Mouse (Mus musculus) frontal cortex, adult 2 months (tissue): ENCODE results near the gene Unk. TPM values are rescaled to one million over a fixed set of nuclear protein-coding genes. Genes with fewer than 3 reads are reported as not detected.
"Not testable (repeated sequence)": the region's sequence is repeated elsewhere in the genome, so short reads cannot be mapped to it uniquely, and the experiment has no call there.

Experiments
- DNase-seq, 2 experiments: peaks; one replicate each; pipeline ENCODE4 v3.0.0; 2022; ENCODE audit warnings: low spot score in 1 of 2; ENCODE audit errors: extremely low spot score in 1 of 2
- polyA plus RNA-seq: library from polyadenylated mRNA; depleted of rRNA; stranded (reverse); fragments of >200 nt; gene quantifications from 2 replicates; pipeline ENCODE4 v1.2.3, GENCODE M21; 2012

Unk gene
- polyA plus RNA-seq, 1 experiment = 38.1 TPM

- no peak for DNase-seq
These were observed 20.5 kb upstream of the Unk start for GRCm38 (mm10) chr11:116009661-116010060.

- DNase-seq = no peak
These were observed 20.0 kb upstream of the Unk start for GRCm38 (mm10) chr11:116010146-116010545.

- DNase-seq = no peak
These were observed 19.2 kb upstream of the Unk start for GRCm38 (mm10) chr11:116010948-116011347.

- DNase-seq = no peak
These were observed 18.4 kb upstream of the Unk start for GRCm38 (mm10) chr11:116011529-116012261.

DNA sequence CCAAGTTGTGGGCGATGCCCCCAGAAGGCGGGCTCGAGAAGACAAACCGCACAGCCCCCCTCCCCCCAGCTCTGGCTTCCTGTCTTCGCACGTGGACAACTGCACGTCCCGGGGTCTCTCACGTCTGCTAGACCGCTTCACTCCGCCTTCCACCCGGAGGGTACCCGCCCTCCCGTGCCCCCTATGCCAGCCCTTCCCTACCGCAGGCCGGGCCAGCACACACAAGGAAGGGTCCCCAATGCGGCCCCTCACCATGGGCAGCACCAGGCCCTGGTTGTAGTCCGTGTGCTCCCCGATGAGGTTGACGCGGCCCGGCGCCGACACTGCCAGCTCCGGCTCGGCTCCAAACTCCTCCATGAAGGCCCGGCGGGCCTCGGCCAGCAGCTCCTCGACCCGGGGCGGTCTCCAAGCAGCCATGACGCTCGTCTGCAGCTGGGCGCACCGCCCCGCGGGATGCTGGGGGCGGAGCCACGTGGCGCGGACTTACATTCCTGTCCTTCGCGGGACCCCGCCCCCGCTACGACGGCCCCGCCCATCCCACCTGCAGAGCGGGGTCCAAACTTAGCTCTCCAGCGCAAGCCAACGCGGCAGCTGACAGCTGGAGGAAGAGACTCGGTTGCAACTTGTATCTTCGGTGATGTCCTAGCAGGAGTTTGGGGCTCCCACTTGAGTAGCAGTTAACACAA, 17.7 kb upstream of the Unk start, which contains the start of gene Galk1:
Gene Galk1, minus strand, starts transcription at position 458 of the 686 bp plus-strand sequence.
- DNase-seq = peak; percentile 70 to 83

- DNase-seq = no peak
These were observed 15.3 kb upstream of the Unk start for GRCm38 (mm10) chr11:116014821-116015220.

DNA sequence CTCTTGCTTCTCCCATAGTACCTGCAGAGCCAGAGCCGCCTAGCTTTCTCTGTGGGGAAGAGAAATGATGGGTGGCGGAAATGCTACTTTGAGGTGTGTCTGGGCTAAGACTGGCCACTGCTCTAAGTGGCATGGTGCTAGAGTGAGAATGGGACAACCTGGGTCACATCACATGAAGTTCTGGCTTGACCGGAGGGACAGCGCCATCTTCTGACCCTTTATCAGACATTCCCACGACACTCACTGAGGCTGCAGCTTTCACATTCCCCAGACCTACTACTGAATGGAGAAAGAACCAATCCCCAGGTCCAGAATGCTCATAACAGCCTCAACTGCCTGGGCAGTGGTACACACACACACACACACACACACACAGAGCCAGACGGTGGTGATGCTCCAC, 12.0 kb upstream of the Unk start:
- no peak for DNase-seq

DNA sequence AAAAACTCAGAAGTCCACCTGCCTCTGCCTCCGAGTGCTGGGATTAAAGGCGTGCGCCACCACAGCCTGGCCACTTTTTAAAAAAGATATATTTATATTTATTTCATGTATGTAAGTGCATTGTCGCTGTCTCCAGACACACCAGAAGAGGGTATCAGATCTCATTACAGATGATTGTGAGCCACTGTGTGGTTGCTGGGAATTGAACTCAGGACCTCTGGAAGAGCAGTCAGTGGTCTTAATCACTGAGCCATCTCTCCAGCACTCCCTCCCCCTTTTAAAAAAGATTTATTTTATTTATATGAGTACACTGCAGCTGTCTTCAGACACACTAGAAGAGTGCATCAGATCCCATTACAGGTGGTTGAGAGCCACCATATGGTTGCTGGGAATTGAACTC, 11.3 kb upstream of the Unk start:
- DNase-seq = not testable (repeated sequence)

DNA sequence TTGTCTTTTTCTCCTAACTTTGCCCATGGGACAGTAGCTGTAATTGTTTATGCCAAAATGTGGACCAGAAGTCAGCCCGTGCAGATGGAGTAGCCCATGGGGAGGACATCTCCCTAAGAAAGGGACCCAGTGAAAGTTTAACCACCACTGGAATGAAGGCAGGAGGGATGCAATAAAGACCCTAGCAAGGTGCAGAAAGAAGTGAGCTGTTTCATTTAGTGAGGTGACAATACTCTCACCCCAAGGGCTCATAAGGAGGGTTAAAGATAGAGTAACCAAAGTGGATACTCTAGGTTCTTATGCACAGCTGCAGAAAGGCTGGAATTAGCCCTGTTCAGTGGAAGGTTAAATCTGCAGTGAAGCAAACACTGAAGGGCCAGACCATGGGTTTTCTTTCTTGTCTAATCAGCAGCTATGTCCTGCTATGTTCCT, 10.7 kb upstream of the Unk start:
- DNase-seq = no peak

DNA sequence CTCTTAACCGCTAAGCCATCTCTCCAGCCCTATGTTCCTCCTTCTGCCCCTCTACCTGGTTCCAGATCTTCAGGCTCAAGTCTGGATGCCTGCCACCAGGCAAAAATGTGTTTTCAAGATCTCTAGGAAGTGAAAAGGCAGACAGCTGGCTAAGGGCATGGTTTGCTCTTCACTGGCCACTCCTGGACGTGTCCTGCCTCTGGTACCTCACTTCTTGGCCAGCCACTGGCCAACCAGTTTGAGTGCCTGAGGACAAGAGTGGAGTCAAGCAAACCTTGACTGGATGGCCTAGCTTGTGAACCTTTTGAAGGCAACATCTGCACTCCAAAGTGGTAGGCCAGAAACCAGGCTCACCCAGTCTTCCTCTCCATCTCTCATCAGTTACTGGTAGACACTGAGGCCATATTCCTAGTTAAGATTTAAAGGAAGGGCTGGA, 10.1 kb upstream of the Unk start:
- no peak for DNase-seq

- no peak for DNase-seq
These were observed 9.6 kb upstream of the Unk start for GRCm38 (mm10) chr11:116020519-116020922.

DNA sequence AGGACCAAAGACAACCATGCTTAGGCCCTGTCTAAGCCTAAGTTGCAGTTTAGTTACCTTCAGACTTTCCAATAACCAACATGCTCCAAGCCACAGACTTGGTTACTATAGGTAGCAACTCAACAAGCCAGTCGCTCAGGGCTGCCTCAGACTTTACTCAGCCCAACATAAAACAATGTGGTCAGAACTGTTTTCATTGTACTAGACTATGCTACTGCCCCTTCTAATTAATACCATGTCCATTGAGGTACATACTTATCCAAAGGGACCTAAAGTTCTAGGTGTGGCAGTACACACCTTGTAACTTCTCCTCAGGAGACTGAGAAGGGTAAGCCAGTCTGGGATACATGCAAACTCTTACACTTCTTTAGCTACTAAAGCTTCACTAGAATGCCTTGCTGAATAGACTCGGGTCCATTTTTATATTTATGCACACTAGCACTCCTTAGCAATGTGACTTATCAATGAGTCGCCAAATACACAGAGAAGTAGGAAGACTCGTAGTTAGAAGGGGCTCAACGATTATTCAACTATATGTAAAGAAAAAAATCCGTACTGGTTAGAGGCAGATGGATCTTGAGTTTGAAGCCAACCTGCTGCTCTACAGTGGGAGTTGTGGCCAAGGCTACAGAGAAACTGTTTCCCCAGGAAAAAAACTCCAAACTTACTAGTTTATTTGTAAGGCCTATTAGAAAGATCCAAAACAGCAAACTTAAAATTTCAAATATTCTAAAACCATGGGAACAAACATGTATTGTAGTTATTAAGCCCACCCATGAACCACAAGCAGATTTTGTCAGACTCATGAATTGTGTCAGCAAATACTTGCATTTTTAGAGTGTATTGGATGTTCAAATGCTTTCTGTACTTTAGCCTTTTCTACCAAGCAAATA, 8.5 kb upstream of the Unk start:
- DNase-seq = no peak

DNA sequence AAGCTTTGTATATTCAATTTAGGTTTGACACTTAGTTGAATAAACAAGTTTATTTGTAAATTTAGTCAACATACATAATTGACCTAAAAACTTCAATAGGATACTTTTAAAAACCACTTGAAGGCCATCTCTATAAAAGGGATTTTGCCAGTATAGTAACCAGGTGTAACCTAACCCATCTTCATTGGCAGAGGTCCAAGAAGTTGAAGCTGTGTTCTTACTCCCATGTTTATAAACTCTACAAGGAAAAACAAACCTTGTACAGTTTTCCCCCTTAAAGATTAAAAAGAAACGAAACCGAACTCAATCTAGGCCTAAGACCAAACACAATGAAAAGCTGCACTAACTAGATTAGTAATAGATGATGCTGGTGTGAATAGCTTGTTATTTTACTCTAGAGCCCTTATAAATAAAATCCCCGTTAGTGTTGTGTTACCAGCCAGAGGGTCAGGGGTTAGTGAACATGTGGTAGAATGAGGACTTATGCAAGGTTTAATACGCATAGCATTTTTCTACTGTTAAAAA, 7.8 kb upstream of the Unk start:
- DNase-seq = no peak

GRCm38 (mm10) chr11:116023074-116023770, 6.9 kb upstream of the Unk start:
- not testable (repeated sequence) for DNase-seq

GRCm38 (mm10) chr11:116023771-116024355, 6.3 kb upstream of the Unk start:
- peak; percentile 68 to 83 for DNase-seq

DNA sequence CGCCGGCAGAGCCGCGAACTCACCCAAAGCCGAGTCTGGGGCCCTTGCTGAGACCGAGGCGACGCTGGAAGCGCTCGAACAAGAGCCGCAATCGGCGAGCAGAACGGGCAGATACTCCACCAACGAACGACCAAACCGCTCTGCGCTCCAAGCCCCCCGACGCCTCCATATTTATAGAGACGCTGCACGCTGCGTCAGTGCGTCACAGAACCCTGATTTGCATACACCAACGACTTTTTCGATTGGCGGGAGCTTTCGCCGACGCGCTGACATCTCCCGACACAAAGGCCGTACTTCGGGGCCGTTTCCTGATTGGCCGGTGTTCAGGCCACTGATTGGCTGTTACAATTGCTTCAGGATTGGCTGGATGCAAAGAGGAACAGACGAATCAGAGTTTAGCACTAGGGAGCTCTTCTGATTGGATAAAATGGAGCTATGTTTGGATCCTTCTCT, 5.7 kb upstream of the Unk start:
- peak; percentile 97 to 98 for DNase-seq

DNA sequence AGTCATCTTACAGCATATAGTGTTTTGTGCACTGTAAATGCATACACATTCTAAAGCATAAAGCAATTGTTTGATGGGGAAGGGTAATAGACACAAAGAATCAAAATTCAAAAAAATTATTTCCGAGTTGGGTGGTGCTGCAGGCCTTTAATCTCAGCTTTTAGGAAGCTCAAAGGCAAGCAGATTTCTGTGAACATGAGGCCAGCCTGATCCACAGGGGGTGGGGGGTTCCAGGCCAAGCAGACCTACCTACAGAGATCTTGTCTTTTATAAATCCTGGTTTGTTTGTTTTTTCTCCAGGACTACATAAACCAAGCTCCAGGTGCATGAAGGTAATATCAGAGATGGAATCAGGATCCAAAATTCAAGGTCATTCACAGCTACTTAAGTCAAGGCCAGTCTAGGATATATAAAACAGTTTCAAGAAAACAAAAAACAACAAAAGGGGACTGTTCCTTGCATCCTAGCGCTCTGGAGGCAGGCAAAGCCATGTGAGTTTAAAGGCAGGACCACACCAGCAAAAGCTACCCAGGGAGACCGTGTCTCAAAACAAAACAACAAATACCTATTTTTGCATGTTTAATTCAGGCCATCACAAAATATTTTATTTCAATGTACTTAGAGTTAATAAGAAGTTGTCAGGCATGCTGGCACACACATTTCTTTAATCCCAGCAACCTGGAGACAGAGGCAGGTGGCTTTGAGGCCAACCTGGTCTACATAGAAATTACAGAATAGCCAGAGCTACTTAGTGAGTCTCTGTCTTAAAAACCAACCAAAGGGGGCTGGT, 4.9 kb upstream of the Unk start:
- no peak for DNase-seq

GRCm38 (mm10) chr11:116027756-116028155, 2.4 kb upstream of the Unk start, which contains the start of gene H3f3b:
Gene H3f3b, minus strand, starts transcription at chr11:116027962.
- DNase-seq = no peak
